Mouse (Mus musculus): ENCODE results near the gene Fam78b.
A peak's percentile ranks its signal among the peaks of the same experiment; 100 is the strongest.

Fam78b gene

DNA sequence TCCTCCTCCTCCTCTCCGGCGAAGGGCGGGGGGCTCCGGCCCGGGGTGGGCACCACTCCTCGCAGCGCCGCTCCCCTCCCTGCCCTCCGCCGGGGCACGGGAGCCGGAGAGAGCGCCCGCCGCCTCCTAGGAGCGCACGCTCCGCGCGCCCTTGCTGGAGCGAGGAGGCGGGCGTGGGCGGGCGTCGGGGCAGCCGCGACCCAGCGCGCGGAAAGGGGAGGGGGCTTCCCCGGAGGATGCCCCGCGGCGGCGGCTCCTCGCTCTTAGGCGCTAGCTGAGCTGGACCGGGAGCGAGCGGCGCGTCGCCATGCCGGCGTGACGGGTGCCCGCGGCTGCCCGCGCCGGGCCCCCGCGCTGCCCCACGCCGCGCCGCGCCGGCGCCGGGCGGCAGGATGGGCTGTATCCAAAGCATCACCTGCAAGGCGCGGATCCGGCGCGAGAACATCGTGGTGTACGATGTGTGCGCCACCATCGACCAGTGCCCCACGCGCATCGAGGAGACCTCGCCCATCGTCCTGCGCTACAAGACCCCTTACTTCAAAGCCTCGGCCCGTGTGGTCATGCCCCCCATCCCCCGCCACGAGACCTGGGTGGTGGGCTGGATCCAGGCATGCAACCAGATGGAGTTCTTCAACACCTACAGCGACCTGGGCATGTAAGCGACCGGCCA, at the start of gene Fam78b:
Fam78b (plus strand) TSS at position 244 of the 670 bp plus-strand sequence.
- DNase-seq (ENCODE audit: low spot score in 2 of 2) = peak in 1 of 2 experiments; percentile 7

DNA sequence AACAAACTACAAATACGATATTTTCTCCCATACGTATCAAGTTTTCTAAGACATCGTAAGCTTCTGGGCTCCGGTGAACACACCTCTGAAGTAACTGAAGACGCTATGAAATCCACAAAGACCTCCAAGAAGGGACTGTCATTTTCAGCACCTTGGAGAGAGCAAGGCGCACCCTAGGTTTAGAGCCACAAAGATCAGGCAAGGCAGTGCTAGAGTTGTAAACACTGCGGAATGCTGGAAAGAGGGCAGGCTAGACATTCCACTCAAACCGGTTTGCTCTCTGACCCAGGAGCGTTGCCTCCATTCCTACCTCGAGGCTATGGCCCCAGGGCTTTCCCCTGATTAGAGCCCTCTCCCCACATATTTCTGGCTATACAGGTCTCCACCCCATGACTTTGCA, 36.7 kb upstream of the Fam78b start:
- no peak for DNase-seq (ENCODE audit: low spot score in 2 of 2)

DNA sequence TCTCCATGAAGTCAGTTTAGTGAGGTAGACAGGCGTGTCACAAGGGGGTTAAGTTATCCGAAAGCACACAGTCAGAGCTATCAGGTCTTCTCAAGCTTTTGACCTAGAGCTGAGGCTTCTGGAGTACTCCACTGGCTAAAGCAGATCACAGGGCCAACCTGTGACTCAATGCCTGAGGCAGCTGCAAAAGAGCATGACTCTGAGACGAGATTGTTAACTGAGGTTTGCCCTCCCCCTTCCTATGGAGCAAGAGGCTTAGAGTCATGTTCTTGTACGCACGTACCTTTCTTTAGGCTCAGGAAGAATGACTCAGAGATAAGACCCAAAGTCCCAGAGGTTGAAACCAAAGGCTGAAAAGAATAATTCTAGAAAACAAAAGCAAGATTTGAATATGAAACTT, 32.9 kb upstream of the Fam78b start:
- no peak for DNase-seq (ENCODE audit: low spot score in 2 of 2)

DNA sequence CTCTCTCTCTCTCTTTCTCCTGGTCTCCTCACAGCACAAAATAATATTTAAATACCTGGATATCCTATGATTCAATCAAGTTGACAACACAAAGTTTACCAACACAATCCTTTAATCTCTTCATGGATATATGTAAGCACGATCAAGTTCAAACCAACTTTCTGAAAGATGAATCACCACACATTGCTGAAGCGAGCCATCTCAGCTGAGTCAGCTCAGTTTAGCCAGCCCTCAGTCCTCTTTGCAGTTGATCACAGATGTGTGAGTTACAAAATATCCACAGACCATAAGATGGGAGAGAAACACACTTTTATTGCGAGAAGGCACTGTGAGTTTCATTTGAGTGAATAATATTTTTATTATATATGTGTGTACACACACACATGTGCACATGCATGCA, 27.5 kb upstream of the Fam78b start:
- DNase-seq (ENCODE audit: low spot score in 2 of 2) = no peak

DNA sequence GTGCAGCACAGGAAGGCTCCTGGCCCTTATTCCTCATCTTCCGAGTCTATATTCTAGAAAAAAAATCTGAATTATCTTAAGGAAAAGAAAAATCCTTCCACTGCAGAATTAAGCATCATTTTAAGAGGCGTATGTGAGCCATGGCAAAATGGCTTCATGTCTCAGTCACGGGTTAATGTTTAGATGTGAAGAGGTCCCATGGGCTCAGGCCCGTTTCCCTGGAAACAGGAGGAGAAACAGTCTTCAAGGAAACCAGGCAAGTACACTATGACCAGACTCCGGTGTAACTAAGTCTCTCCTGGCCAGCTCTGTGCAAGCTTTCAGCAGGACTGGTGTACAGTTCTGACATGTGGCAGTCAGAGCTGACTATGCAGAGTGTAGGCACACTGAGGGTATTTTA, 22.6 kb upstream of the Fam78b start:
- no peak for DNase-seq (ENCODE audit: low spot score in 2 of 2)

DNA sequence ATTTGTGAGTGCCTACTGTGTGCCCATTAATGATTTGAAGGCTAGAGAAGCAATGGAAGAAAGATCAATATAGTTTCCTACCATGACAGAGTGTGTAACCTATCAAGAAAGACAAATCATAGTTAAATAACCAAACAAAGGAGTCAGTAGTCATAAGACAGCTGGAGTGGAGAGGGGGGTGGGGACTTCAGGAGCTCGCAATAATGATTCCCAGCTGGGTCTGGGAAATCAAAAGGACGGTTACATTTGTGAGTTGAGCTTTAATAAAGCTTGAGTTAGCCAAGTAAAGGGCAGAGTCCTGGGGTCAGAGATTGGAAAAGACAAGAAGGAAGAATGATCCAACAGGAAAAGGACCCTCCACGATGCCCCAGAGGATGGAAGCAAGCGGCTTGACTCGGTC, 7.0 kb upstream of the Fam78b start:
- no peak for DNase-seq (ENCODE audit: low spot score in 2 of 2)

DNA sequence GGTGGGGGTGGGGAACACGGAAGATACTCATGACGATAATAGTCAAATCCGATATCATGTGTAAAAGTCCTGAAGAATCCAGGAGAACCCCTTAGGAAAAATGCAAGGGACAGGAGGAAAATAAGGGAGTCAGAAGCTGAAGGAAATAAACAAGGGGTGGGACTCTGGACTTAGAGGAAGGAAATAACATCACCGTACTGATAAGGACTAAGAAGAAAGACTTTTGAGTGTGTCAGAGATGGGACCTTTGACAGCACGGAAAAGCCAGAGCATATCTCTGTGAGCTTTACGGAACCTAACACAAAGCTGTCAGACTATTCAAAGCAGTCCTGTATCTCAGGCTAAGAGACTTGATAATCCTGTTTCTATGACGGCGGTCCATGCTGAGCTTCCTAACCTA, 5.0 kb upstream of the Fam78b start:
- no peak for DNase-seq (ENCODE audit: low spot score in 2 of 2)

DNA sequence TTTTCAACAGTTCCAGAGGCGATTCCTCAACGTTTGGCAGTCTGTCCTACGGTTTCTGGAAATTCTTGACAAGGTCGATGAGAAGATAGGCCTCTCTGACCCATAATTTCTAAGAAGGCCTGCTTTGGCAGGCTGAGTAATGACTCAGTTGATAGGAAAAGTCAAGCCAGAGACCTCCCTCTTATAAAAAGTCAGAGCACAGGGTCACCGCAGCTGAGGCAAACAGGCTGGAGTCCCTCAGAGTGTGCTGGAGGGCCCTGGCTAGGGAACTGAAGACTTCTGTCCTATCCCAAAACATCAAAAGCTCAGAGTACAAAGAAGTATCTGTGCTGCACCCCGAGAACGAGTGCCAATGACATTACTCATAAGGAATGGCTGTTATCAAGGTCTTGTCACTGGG, 4.4 kb upstream of the Fam78b start:
- DNase-seq (ENCODE audit: low spot score in 2 of 2) = no peak

DNA sequence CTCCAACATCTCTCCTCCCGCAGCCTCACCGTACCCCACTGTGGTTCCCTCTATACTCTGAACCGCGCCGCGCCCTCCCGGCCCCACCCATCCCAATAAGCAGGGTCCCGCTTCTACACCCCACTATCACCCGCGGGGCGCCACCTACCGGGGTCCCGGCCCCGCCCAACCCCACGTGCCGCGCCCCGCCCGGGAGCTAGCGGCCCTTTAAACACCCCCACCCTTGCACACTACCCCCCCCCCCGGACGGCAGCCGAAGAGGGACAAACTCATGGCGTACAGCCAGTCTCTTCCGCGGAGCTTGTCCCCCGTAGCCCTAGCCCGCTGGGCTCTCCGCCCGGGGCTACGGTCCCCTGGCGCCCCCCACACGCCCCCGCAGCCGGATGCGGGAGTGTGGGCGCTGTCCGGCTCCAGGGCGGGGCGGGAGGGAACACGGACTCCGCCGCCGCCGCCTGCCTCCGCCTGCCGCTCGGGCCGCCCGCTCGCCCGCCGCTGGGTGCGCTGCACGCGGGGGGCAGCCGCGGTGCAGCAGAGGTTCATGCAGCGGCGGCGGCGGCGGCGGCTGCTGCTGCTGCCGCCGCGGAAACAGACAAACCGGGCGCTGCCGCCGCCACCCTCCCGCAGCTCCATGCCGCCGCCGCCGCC, 566 bp upstream of the Fam78b start:
- DNase-seq (ENCODE audit: low spot score in 2 of 2) = peak; percentile 52 to 65

- DNase-seq (ENCODE audit: low spot score in 2 of 2) = no peak
Observed at GRCm38 (mm10) chr1:167001844-167002485, 748 bp downstream of the Fam78b start.

GRCm38 (mm10) chr1:167002486-167002850, 1.3 kb downstream of the Fam78b start:
- DNase-seq (ENCODE audit: low spot score in 2 of 2) = peak; percentile 26 to 45

- no peak for DNase-seq (ENCODE audit: low spot score in 2 of 2)
Observed at GRCm38 (mm10) chr1:167004621-167005020, 3.4 kb downstream of the Fam78b start.

DNA sequence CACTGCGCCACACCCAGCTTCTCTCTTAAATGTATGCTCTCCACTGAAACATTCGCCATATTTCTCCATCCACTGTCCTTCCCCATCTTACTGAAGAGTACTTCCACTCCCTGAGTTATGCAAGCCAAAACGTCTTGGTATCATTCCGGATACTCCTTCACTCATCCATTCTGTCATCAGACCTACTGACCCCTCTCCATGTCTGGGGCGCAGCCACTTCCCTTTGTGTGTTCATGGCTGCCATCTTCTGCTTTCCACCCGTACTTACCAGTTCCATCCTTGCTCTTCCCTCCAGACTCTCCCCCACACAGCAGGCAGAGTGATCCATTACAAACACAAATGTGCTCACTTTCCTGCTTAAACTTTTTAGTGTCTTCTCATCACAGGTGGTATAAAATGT, 6.1 kb downstream of the Fam78b start:
- no peak for DNase-seq (ENCODE audit: low spot score in 2 of 2)

DNA sequence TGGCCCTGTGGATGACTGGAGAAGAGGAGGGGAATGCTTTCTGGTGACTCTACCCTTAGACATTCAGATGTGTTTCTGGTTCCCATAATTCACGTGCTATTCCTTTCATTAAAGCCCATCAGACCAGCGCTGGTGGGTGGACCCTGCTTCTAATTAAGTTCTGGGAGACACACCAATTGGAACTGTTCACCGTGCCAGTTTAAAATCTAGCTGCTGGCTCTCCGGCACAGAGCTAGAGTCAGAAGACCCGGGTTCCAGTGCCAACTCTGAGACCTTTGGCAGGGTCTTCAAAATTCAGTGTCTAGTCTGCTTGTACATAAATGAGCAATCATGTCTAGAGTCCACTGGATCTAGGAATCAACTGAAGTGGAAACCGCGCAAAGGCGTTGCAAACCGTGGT, 9.0 kb downstream of the Fam78b start:
- no peak for DNase-seq (ENCODE audit: low spot score in 2 of 2)

- DNase-seq (ENCODE audit: low spot score in 2 of 2) = no peak
Observed at GRCm38 (mm10) chr1:167011301-167011700, 10.1 kb downstream of the Fam78b start.

- no peak for DNase-seq (ENCODE audit: low spot score in 2 of 2)
Observed at GRCm38 (mm10) chr1:167012616-167013015, 11.4 kb downstream of the Fam78b start.

GRCm38 (mm10) chr1:167013234-167013864, 12.1 kb downstream of the Fam78b start:
- DNase-seq (ENCODE audit: low spot score in 2 of 2) = no peak

GRCm38 (mm10) chr1:167016269-167016668, 15.1 kb downstream of the Fam78b start:
- DNase-seq (ENCODE audit: low spot score in 2 of 2) = no peak

DNA sequence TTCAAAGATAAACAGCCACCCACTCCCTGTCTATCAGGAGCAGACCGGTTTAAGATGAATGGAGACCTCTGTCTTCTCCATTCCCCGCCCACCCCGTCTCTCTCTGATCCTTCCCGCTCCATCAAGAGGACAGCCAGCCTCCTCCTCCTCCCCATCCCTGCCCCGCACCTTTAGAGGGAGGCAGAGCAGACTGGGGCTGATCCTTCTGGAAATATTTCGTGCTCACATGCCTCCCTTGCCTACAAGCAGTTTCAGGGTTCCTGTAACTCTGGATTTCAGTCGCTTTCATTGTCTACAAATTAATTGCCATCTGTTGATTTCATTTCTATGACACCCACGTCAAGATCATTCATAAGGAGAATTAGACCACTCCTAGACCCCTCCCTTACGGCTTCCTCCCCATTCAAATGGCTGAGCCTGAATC, 20.8 kb downstream of the Fam78b start:
- DNase-seq (ENCODE audit: low spot score in 2 of 2) = no peak

DNA sequence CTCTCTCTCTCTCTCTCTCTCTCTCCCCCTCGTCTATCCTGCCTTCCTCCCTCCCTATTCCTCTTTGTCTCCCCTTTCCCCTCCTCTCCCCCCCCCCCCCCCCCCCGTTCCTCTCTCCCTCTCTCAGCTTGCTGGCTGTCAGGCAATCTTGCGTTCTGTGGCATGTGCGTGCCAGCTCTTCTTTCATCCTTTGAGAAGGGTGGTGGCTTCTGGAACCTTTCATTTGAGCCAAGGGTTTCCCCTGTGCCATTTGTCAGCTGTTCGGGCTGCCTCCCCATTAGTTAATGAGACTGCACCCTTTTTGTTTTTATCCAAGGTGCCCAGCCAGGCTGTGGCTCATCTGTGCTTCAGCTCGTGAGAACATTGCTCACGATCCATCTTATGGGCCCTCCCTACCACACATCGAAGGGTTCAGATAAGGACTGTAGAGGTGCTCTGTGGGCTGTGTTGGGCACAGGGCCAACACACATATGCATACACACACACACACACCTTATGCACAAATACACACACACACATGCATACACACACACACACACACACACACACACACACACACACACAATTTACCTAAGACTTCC, 21.4 kb downstream of the Fam78b start:
- no peak for DNase-seq (ENCODE audit: low spot score in 2 of 2)

GRCm38 (mm10) chr1:167023794-167024193, 22.6 kb downstream of the Fam78b start:
- DNase-seq (ENCODE audit: low spot score in 2 of 2) = no peak

- no peak for DNase-seq (ENCODE audit: low spot score in 2 of 2)
Observed at GRCm38 (mm10) chr1:167024961-167025360, 23.7 kb downstream of the Fam78b start.

All from urinary bladder, postnatal 36 days (tissue).